Mouse (Mus musculus) retina, adult 2 months (tissue): ENCODE measurements around the gene Rp9.

Experiments used
- DNase-seq: peaks from one replicate; pipeline ENCODE4 v3.0.0-alpha.2; 2012; ENCODE audit warnings: low read depth, low spot score

The Rp9 gene

DNA sequence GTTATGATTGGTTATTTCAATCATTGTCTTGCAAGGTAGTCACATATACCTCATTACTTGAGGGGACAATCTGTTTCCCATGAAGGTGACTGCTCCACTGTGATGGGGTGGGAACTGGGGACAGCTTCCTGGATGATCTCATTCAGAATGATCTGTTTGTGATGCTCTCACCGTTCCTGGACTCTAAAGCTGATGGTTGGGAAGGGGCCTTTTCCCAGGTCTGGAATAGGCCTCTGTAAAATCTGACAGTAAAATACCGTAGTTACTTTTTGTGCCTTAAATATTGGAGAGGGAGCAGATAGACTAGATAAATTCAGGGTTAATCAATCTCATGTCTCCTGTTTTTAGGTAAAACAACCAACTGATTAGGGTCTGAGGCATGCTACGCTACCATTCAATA is at the start of gene Rp9:
Rp9 (minus strand) TSS at position 101 of the 400 bp plus-strand sequence.
- no peak for DNase-seq

DNA sequence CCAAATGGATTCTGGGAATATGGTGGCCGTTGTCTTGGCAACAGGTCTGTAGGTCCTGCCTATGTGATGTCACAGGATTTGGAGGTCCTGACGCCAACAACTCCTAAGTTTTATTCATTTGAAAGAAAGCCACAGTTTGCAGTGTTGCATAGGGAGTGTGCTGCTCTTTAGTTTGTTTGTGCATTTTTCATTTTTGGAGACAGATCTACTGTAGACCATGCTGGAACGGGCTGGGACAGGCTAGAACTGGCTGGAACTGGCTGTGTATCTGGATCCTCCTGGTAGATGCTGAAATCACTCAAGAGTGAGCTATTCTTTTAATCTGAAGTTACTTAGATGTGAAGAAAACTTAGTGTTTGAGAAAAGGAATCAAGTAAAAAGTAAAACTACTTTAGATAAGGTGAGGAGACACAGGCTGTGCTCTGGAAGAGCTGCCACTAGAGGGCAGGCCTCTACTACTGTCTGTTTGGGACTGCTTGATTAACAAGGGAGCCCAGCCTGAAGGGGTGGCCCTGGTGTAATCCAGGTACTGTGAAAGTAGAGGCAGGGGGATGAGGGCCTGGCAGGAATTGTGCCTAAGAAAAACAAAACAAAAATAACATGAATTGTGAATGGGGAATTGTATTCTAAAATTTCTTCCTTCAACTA is 49.0 kb upstream of the Rp9 start:
- no peak for DNase-seq

DNA sequence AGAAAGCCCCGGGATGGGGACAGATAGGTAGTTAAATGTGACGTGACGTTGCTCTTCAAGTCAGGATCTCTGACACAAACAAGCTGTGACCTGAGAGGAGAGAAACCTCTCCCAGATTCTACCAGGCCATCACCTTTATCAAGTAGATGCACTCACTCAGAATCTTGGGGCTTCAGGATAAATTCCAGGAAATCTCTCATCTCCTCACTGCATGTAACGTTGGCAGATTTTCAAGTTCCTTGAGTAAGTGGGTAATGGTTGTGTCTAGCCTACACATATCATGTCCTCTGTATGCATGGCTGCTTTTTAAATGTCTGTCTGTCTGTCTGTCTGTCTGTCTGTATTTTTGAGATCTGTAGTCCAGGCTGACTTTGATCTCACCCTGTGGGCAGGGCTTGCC is 45.5 kb upstream of the Rp9 start:
- DNase-seq = no peak

DNA sequence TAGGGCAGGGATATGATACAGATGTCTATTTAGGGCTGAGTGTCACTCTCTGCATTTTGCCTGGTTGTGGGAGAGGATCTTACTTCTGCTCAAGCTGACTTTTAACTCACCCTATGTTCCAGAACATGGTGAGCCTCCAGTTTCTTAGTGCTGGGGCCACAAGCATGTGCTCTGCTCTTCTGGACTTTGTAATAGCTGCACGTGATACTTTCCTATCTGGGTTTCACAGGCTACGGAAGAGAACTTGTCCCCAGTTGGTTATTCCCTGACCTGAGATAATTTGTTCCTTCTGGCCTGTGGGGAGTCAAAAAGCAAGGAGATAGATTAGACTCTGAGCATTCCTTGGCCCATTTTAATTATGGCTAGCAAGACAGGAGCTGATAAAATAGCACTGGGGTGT is 36.0 kb upstream of the Rp9 start:
- no peak for DNase-seq

DNA sequence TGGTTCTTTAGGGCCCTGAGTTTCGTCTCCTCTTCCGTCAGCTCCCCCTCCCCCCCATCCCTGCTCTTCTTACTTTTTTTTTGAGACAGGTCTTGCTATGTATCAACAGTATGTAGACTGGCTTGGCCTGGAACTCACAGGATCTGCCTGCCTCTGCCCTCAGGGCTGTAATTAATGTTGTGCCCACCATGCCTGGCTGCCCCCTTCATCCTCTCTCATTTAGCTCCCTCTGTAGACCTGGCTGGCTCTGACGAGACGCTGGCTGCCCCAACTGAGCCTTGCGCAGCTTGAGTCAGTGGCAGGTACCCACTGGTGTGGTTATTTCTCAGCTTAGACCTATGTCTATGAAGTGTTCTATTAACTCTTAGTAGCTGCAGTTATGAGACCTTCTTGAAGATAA is 34.0 kb upstream of the Rp9 start:
- no peak for DNase-seq

DNA sequence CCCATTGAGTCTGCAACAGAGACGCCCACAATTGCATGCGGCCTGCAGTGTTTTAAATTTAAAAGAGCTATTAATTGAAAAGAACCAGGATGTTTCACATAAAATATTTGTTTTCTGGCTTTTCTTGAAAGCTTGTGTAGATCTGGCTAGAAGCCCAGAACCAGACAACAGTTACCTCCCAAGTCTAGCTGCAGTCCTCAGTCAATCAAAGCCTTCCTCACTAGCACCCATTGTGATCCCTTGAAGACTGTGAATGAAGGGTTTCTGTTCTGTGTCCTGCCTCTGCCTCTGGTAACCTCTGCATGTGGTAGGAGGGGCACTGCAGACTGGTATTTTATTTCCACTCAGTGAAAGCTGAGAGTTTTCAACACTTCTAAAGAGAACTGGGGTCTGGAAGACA is 33.4 kb upstream of the Rp9 start:
- no peak for DNase-seq

DNA sequence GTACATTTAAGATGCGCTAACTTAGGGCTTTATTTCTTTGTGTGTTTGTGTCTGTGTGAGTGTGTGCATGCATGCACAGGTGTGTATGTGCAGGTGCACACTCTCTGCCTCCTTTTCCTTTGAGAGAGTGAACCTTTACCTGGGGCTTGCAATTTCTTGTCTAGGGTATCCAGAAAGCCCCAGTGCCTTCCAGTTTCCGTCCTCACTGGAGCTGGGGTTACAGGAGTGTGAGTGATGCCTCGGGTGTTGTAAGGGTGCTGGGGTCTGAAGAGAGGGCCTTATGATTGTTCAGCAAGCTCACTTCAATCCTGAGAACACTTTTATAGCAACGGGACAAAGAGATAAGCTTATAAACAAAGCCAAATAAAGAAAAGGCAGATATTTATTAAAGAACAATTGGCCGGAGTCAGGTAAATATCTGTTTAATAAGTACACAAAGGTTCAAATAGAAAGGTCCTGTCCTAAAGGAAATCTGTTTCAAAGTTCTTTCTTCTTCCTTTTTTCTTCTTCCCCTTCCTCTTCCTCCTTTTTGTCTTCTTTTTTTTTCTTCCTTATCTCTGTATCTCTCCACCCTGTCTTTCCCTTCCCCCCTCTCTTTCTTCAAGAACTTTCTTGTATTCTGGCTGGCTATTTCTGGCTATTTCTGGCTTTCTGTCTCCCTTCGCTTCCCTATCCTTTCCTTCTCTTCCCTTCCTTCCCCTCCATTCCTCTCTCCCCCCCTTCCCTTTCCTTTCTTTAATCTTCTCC is 27.7 kb upstream of the Rp9 start:
- no peak for DNase-seq

DNA sequence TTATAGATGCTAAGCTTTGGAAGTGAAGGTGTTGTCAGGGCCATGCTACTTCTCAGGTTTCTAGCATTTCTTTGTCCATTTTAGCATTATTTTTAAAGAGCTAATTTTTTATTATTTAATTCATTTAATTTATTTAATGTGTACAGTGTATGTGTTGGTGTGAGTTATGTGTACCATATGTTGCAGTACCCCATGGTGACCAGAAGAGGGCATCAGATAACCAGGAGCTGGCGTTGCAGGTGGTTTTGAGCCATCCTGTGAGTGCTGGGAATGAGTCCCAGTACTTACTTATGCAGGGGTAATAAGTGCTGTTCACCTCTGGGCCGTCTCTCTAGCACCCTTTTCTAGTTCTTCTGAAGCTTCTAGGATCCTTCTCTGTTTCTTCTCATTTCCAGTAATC is 25.6 kb upstream of the Rp9 start:
- no peak for DNase-seq

DNA sequence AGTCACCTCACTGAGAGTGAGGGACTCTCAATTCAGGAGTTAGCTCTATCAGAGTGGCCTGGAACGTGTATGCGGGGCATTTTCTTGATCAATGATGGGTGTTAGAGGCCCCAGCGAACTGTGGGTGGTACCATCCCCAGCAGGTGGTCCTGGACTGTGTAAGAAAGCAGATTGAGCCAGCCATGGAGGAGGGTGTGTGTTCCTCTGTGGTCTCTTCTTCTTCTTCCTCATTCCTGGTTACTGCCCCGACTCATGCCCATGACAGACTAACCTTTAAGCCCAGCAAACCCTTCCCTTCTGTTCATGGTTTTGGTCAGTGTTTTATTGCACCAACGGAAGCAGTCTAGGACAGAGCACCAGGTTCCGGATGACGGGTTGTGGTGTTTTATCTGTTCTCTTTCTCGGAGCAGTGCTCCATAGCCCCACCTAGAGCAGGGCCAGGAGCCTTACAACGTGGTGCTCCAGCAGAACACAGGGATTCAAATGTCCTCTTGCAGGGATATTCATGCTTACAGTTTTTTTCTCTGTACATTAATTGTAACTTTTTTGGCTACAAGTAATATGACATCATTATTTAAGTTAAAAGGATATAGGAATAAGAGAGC is 24.8 kb upstream of the Rp9 start:
- no peak for DNase-seq

DNA sequence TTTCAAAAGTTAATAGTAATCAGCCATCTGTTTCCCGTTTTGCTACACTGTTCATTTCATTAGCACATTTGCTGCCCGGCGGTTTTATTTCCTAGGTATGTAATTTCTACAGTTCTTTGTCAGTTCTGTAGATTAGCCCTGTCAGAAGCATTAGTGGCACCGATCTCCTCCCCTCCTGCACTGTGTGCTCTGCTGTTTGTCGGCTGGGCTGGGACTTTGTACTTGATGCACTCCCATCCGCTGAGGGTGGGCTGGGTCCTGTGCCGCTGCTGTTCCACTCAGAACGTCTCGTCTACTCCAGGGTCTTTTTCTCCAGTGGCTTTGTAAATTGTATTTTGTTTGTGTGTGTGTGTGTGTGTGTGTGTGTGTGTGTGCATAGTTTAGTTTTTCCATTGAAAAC is 19.4 kb upstream of the Rp9 start:
- no peak for DNase-seq

DNA sequence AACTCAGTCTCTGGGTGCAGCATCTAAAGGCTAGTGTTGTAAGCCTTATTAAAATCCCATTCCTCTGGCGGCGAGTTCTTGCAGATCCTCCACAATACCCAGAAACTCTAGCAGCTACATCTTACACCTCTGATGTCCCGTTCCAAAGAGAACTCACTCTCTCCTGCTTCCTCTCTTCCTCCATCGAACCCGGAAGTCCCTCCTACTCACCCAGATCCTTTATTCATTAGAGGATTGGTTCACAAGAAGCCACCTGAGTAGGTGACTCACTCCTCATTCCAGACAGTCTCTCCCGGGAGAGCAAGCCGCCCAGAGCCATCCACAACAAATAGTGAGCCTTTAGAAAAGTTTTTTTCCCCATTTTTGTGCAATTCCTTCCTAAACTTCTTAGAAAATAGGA is 16.7 kb upstream of the Rp9 start:
- no peak for DNase-seq

DNA sequence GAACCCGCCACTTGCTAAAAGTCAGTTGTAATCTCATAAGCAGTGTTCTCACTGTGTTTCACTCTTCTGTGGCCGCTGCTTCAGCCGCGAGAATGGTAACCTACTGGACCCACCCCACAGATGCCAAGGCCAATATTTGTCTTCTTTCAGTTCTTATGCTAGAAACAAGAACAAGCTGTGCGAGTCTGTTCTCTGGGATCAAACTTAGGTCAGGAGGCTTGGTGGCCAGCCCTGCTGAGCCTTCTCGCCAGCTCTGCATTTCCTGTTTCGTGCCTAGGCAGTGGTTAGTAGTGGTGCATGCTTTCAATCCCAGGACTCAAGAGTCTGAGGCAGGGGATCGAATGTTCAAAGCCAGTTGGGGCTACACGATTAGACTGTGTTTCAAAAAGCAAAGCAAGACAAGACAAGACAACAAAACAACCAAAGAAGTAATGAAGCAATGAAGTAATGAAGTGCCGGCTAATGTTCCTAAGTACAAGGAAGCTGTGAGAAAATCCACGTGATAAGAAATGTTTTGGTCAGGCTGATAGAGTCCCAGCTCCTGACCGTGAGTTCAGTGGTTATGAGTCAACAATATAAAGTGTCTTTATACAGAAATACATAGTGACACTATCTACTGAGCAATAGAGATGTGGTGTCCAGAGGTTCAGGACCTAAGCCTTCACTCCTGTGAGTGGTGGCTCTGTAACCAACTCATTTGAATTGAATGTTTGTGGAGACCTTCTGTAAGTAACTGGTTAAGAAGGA is 15.2 kb upstream of the Rp9 start:
- no peak for DNase-seq

DNA sequence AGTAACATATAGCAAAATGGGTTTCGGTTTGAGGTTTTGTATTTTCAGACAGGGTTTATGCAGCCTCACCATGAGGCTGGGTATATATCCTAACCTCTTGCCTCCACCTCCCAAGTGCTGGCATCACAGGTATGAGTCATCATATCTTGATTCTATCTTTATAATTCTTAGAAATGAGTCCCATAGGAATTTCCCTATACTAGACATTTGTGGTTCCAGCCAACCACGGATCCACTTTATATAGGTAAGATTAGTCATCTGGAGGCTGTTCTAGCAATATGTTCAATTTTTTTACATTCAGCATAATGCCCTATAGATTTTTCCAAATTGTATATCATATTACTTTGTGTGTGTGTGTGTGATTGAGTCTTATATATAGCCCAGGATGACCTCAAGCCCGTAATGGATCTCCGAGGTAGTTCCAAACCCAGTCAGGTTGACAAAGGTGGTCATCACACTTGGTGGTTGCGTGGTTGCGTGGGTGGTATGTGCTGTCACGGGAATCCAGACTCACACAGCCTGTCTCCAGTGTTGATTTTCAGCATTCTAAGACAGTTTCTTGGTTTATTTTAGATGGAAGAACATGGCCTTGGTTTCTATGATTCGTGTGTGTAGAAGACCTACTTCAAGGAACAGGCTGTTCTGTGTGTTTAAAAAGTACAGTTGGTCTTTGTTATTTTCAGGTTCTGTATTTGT is 14.5 kb upstream of the Rp9 start:
- DNase-seq = no peak

DNA sequence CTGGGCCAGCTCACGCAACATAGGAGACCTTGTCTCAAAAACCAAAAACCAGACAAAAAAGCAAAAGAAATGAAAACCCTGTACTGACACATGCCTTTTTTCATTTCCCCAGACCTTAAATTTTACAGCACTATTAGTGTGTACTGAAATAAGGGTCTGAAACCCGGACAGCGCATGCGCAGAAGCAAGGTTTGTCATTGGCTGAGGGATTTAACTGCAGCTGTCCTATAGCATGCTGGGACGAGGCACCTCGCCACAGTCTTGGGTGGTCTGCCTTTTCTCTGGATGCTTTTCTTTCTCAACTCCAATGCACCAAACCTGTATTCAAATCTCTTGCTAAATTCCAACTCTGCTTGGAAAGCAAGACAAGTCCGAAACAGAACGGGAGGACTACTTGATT is 9.4 kb upstream of the Rp9 start:
- DNase-seq = no peak

DNA sequence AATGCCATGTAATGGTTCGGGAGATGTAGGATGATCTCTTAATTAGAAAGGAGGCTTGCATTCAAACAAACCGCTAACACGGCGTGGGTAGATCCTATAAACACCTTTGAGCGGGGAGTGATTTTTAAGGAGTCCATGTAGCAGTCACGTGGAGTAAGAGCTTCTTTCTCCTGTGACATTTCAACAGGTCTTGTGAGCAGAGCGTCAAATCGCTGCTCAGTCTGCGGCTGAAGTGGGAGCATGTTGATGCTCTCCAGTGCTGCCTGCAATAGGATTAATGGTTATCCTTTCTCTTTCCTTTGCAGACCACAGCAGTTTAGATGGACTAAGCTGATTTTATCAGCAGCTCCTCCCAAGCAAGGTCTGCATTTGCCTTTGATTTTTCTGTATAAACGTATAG is 6.7 kb upstream of the Rp9 start:
- DNase-seq = peak; percentile 67

DNA sequence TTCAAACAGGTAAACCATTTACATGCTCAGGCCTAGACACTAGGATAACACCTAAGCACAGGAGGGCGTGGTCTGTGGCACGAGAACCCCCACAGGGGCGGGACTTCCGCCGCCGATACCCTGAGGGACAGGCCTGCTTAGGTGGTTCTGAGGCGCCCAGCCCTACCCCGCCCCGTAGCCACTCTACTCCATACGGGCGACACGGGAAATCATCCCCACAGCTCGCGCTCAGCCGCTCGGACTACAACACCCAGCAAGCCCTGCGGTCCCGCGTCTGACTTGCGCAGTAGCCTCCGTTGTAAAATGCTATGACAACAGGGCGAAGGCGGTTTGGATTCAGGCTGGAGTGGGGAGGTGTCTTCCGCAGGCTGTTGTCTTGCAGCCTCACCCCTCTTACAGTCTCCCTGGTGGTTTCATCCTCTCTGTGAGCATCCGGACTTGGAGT is 5.9 kb upstream of the Rp9 start, which contains the start of gene Bbs9:
Bbs9 (plus strand) TSS at position 292 of the 445 bp plus-strand sequence.
- DNase-seq = peak; percentile 81

DNA sequence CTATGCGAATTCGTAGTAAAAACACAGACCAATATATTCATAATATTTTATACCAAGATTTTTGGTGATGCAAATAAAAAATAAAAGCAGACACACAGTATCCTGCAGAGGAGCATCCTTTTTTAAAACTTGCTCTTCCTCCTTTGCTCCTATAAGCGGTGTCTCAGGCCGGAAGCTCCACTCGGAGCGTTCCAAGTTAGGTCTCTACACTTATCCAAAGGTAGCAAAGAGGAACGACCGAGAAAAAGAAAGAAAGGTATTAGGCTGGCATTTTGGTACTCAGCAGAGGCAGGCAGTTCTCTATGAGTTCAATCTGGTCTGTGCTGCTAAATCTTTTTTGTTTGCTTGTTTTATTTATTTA is 664 bp downstream of the Rp9 start:
- DNase-seq = no peak

DNA sequence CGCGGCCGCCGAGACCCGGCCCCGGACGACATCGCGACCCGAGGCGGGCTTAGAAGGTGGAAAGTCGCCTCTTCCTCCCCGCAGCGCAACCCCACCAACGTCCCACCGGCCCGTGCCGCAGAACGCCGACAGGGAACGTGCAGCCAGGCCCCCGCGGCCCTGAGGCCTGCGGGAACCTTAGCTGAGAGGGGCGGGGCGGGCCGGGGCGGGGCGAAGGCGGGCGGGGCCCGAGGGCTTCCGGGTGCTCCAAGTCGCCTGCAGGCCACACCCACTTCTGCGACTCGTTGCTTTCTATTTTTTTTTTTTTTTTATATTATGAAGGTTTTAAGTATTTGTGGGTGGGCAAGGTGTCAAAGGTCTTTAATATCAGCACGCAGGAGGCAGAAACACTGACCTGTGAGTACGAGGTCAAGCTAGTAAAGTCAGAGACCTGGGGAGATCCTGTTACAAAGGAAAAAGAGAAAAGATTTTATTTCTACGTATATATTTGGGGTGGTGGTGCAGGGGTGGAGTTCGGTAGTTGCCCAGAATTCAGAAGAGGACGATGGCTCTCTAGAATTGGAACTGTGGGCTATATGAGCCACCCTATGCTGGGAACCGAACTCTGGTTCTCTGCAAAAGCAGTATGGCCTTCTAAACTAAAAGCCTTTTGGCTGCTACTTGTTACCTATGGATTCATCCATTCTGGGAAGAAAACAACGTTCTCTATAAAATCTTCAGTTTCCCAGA is 1.2 kb downstream of the Rp9 start:
- DNase-seq = peak; percentile 54

DNA sequence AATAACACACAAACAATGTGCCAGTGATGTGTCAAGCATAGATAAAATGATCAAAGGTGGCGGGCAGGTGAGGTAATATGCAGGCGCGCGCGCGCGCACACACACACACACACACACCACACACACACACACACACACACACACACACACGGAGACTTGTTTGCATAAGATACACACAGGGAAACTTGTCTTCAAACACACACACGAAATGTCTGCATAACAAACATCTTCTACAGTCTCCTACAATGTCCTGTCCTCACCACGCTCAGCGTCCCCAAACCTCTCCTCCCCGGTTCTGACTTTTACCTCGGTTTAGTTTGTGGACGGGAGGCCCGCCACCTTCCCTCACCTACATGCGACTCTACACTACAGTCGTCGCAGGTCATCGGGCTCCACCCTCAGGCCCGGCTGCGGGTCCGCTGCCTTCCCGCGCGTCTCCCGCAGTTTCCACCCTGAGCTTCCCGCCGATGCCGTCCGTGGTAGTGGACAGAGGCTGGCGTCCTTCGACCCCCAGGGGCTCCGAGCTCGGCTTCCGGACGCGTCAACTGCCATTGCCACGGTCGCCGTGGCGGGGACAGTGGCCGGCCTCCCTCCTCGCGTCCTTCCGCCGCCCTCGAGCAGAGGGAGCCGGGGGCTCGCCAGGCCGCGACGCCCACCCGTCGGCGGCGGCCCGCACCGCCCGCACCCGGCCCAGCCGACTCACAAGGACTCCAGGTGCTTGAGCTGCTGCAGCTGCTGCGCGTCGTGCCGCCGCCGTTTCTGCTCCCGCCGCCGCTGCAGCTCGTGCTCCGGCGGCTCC is 2.0 kb downstream of the Rp9 start:
- peak; percentile 13 for DNase-seq

DNA sequence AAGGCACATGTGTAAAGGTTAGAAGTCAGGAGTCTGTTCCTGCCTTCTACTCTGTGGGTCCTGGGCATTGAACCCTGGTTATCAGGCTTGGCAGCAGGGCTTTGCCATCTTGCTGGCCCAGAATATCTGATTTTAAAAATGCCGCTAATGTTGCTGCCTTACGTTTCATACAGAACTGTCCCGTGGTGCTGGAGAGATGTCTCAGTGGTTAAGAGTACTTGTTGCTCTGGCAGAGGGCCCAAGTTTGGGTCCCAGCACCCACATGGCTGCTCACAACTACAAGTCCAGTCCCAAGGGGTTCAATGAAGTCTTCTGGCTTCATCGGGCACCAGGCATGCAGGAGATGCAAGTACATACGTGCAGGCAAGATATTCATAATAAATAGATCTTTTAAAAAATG is 3.3 kb downstream of the Rp9 start:
- DNase-seq = no peak
